Mouse (Mus musculus): ENCODE data around the gene Ndufc1.

DNA sequence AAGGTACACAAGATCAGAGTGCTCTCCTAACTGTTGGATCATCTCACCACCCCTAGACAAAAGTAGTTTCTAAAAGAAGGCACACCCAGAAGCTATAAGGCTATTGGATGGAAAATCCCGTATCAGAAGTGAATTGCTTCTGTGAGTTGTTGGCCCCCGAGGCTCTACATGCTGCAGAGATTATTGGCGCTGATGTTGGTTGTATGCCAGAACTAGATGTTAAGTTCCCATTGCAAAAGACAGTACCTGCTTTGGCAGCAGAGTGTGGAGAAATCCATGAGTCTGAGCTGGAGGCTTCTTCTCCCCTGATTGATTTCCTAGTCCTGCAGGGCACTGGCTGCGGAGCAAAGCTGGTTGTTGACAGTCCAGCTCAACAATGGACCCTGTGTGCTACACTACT, 40.8 kb downstream of the Ndufc1 start:
- TF ChIP-seq CTCF (IDR thresholded peaks at IDR 0.05; ENCODE audit: extremely low read depth, insufficient read depth, insufficient read length, insufficient replicate concordance) (no peak), POLR2A (IDR thresholded peaks at IDR 0.05; ENCODE audit: low read depth, low read length) (no peak)
